Mouse (Mus musculus) ES-Bruce4 (cell line): Measurements from ENCODE around the gene Cfap36.

Experiments used
- CTCF ChIP-seq: IDR thresholded peaks from one replicate; pipeline ENCODE4 v1.8.1; 2011; ENCODE audit warnings: low read depth, low read length
- POLR2A ChIP-seq: IDR thresholded peaks from one replicate; pipeline ENCODE4 v1.8.1; 2011; ENCODE audit warnings: low read length; ENCODE audit not compliant: insufficient read depth

- TF ChIP-seq POLR2A (no peak), CTCF (no peak)
Observed at GRCm38 (mm10) chr11:29224754-29225153, 22.5 kb downstream of the Cfap36 start.
